Mouse (Mus musculus): ENCODE results near the gene Prdm13. TPM values are rescaled to one million over a fixed set of nuclear protein-coding genes. Genes with fewer than 3 reads are reported as not detected.

Prdm13 gene
- total and polyA plus RNA-seq, 3 experiments, result not detected

DNA sequence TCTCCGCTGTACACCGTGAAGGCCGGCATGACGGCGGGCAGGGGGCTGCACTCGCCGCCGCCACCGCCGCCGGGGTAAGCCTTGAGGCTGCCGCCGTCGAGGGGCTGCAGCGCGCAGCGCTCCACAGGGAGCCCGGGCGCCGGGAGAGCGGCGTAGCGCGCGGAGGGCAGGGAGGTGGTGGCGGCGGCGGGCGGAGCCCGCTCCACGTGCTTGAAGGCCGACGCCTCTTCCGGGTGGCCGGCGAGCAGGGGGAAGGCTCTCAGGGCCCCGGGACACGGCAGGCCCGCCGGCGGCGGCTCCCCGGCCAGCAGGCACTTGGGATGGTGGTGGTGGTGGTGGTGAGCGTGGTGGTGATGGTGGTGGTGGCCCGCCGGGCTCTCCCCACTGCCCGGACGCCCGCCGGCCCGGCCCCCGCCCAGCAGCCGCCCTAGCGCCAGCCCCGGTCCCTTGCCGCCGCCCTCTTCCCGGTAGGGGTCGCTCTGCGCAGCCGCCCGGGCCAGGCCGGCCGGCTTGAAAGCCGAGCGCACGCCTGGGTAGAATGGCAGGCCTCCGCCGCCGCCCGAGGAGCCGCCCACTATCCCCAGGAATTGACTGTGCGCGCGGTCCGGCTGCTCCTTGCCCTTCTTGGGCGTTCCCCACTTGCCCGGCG lies 6.7 kb downstream of the Prdm13 start:
- H3K9ac ChIP-seq (ENCODE audit: insufficient read depth, low read depth), result no peak overlapping the region

DNA sequence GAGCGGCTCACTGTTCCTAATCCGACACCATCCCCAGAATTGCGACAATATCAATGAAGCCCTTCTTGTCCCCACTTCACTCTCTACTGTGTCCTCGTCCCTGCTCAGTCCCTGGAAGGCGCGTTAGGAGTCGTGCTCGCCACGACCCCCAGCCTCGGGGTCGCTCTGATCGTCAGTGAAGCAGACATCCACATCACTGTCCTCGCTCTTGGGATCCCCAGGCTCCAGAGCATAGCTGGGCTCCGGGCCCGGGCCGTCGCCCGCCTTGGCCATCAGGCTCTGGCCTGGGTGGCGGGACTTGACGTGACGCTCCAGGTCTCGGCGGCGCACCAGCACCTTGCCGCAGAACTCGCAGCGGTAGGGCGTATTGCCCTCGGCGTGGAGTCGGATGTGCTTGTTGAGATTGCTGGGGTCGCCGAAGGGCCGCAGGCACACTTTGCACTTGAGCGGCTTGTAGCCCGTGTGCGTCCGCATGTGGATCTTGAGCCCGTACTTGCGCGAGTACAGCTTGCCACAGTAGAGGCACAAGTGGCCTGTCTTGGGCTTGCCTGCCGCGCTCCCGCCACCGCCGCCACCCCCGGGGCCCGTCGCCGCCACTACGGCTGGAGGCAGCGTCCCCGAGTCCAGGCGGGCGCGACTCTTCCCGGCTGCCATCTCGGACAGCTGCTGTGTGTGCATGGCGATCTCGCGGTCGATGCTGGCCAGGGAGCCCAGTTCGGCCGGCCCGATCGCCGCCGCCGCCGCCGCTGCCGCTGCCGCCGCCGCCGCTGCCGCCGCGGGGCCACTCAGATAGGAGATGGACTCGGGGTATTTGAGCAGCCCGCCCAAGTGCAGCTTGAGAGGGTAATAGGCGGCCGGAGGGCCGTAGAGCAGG lies 7.4 kb downstream of the Prdm13 start:
- no peaks in the 10 kb centered on the region for H3K36me3 ChIP-seq (replicated peaks in 1 of 2; ENCODE audit: control insufficient read depth in 1 of 2, insufficient read depth in 1 of 2, low read length in 1 of 2)
- no peak overlapping the region for H3K27ac ChIP-seq (ENCODE audit: insufficient read depth, low read depth)
- H3K9ac ChIP-seq (ENCODE audit: insufficient read depth, low read depth), result no peak overlapping the region
- no peaks in the 10 kb centered on the region for H3K79me2 ChIP-seq (replicated peaks; ENCODE audit: control insufficient read depth, extremely low read depth, insufficient read depth, poor library complexity, severe bottlenecking)
- H3K4me2 ChIP-seq (ENCODE audit: insufficient read depth, low read depth, poor library complexity, severe bottlenecking), result no peak overlapping the region
- H3K4me3 ChIP-seq (replicated peaks in 1 of 3; ENCODE audit: low read depth in 2 of 3, low read length in 2 of 3, poor library complexity in 1 of 3), result no peak overlapping the region
- no peak for TF ChIP-seq TCF12 (IDR thresholded peaks at IDR 0.05; ENCODE audit: low read depth, low read length)
- DNase-seq (ENCODE audit: extremely low read depth), result no peak
- dilution Hi-C loops (cut with MboI; ENCODE audit: extremely low pct_ligation_motif_present, extremely low pct_unique_long_range_greater_than_20kb, low sequenced_read_pairs) (no loop called here), in situ Hi-C loops (cut with MboI; ENCODE audit: low pct_ligation_motif_present, low pct_unique_long_range_greater_than_20kb, low sequenced_read_pairs) (loop anchor here (25.0 kb wide), 1 partner anchor 241 kb away; no protein-coding TSS in a partner anchor)
- H3K4me1 ChIP-seq (ENCODE audit: control insufficient read depth in 1 of 2, insufficient read depth in 2 of 2), result peaks cover 0 to 9% of the 10 kb centered on the region in 2 experiments; a peak in 2 of 4 replicates
- H3K9me3 ChIP-seq (replicated peaks; ENCODE audit: low read length), result peaks cover 17% of the 10 kb centered on the region
- H3K27me3 ChIP-seq (replicated peaks), result no peaks in the 10 kb centered on the region

More for the DNA sequence above, 6.7 kb downstream of the Prdm13 start:
- Histone ChIP-seq H3K27ac (ENCODE audit: insufficient read depth, low read depth) (no peak overlapping the region), H3K4me2 (ENCODE audit: insufficient read depth, low read depth, poor library complexity, severe bottlenecking) (no peak overlapping the region), H3K36me3 (replicated peaks in 1 of 2; ENCODE audit: control insufficient read depth in 1 of 2, insufficient read depth in 1 of 2, low read length in 1 of 2) (no peaks in the 10 kb centered on the region), H3K4me3 (replicated peaks in 1 of 3; ENCODE audit: low read depth in 2 of 3, low read length in 2 of 3, poor library complexity in 1 of 3) (no peak overlapping the region), H3K4me1 (ENCODE audit: control insufficient read depth in 1 of 2, insufficient read depth in 2 of 2) (peaks cover 0 to 6% of the 10 kb centered on the region in 2 experiments; a peak in 2 of 4 replicates), H3K79me2 (replicated peaks; ENCODE audit: control insufficient read depth, extremely low read depth, insufficient read depth, poor library complexity, severe bottlenecking) (no peaks in the 10 kb centered on the region), H3K27me3 (replicated peaks) (no peaks in the 10 kb centered on the region), H3K9me3 (replicated peaks; ENCODE audit: low read length) (peaks cover 17% of the 10 kb centered on the region)
- DNase-seq (ENCODE audit: extremely low read depth), result no peak
- TF ChIP-seq EP300 (IDR thresholded peaks at IDR 0.05; ENCODE audit: low read length) (no peak), UBTF (IDR thresholded peaks at IDR 0.05; ENCODE audit: low read depth, low read length) (no peak), USF2 (conservative IDR thresholded peaks at IDR 0.05; ENCODE audit: low read depth, low read length) (no peak), SIN3A (IDR thresholded peaks at IDR 0.05; ENCODE audit: low read length) (no peak), JUND (conservative IDR thresholded peaks at IDR 0.05; ENCODE audit: low read depth, low read length) (no peak), HCFC1 (IDR thresholded peaks at IDR 0.05; ENCODE audit: low read depth, low read length) (no peak), TBP (conservative IDR thresholded peaks at IDR 0.05; ENCODE audit: low read depth, low read length) (no peak), ZMIZ1 (IDR thresholded peaks at IDR 0.05; ENCODE audit: low read depth, low read length) (no peak), ZNF384 (IDR thresholded peaks at IDR 0.05; ENCODE audit: low read depth, low read length) (no peak)
- in situ Hi-C loops (cut with MboI; ENCODE audit: low pct_ligation_motif_present, low pct_unique_long_range_greater_than_20kb, low sequenced_read_pairs), result loop anchor here (25.0 kb wide), 1 partner anchor 242 kb away; no protein-coding TSS in a partner anchor
- dilution Hi-C loops (cut with MboI; ENCODE audit: extremely low pct_ligation_motif_present, extremely low pct_unique_long_range_greater_than_20kb, low sequenced_read_pairs), result no loop called here

DNA sequence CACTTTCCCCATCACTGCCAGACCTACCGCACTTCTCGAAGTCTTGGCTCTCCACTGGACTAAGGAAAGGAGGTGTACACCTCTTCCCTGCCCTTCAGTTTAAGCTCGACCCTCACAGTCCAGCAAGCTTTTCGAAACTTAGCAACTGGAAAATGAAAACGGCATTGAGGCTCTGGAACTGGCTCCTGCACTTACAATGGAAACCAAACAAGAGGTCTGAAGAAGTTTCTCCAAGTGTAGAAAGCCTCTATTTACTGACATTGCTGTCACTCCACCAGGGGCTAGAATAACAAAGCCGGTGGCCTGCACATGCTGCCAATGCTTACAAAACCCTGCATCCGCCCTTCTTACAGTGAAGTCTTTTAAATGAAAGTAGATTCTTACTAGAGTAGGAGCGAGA lies 11.1 kb downstream of the Prdm13 start:
- H3K4me3 ChIP-seq (replicated peaks in 1 of 3; ENCODE audit: low read depth in 2 of 3, low read length in 2 of 3, poor library complexity in 1 of 3), result no peak overlapping the region
- H3K9me3 ChIP-seq (replicated peaks; ENCODE audit: low read length), result peaks cover 15% of the 10 kb centered on the region
- TF ChIP-seq CHD2 (IDR thresholded peaks at IDR 0.05; ENCODE audit: low read length), result no peak
- no peak for TF ChIP-seq MAFK (IDR thresholded peaks at IDR 0.05; ENCODE audit: insufficient replicate concordance, low read length)
- no peak for TF ChIP-seq NRF1 (IDR thresholded peaks at IDR 0.05; ENCODE audit: low read depth, low read length)
- no peak for TF ChIP-seq ZC3H11A (IDR thresholded peaks at IDR 0.05; ENCODE audit: low read depth, low read length)
- TF ChIP-seq USF2 (conservative IDR thresholded peaks at IDR 0.05; ENCODE audit: low read depth, low read length), result no peak
- no peak for TF ChIP-seq BHLHE40 (IDR thresholded peaks at IDR 0.05; ENCODE audit: low read depth, low read length)
- TF ChIP-seq RAD21 (IDR thresholded peaks at IDR 0.05; ENCODE audit: low read depth, low read length), result no peak
- no peak for TF ChIP-seq CTCF (conservative IDR thresholded peaks at IDR 0.05 in 1 of 2, IDR thresholded peaks at IDR 0.05 in 1 of 2; ENCODE audit: low read depth in 2 of 2, low read length in 2 of 2)
- TF ChIP-seq ZKSCAN1 (IDR thresholded peaks at IDR 0.05; ENCODE audit: borderline replicate concordance, low read depth, low read length), result no peak
- no peak for TF ChIP-seq MEF2A (IDR thresholded peaks at IDR 0.05; ENCODE audit: borderline replicate concordance, low read depth, low read length)
- TF ChIP-seq NELFE (IDR thresholded peaks at IDR 0.05; ENCODE audit: low read depth, low read length), result no peak
- TF ChIP-seq SIN3A (IDR thresholded peaks at IDR 0.05; ENCODE audit: low read length), result no peak
- no peak for TF ChIP-seq MAZ (IDR thresholded peaks at IDR 0.05; ENCODE audit: low read depth, low read length)
- no peak for TF ChIP-seq GABPA (IDR thresholded peaks at IDR 0.05; ENCODE audit: insufficient replicate concordance, low read depth, low read length)
- no peak for TF ChIP-seq CHD1 (IDR thresholded peaks at IDR 0.05; ENCODE audit: low read depth, low read length)
- no peak overlapping the region for H3K9ac ChIP-seq (ENCODE audit: insufficient read depth, low read depth)
- no peaks in the 10 kb centered on the region for H3K27me3 ChIP-seq (replicated peaks)
- no peaks in the 10 kb centered on the region for H3K79me2 ChIP-seq (replicated peaks; ENCODE audit: control insufficient read depth, extremely low read depth, insufficient read depth, poor library complexity, severe bottlenecking)
- in situ Hi-C loops (cut with MboI; ENCODE audit: low pct_ligation_motif_present, low pct_unique_long_range_greater_than_20kb, low sequenced_read_pairs) (loop anchor here (25.0 kb wide), 1 partner anchor 237 kb away; no protein-coding TSS in a partner anchor), dilution Hi-C loops (cut with MboI; ENCODE audit: extremely low pct_ligation_motif_present, extremely low pct_unique_long_range_greater_than_20kb, low sequenced_read_pairs) (no loop called here)
- DNase-seq (ENCODE audit: extremely low read depth), result no peak
- no peak overlapping the region for H3K27ac ChIP-seq (ENCODE audit: insufficient read depth, low read depth)
- peaks cover 0 to 16% of the 10 kb centered on the region in 2 experiments; a peak in 2 of 4 replicates for H3K4me1 ChIP-seq (ENCODE audit: control insufficient read depth in 1 of 2, insufficient read depth in 2 of 2)
- H3K4me2 ChIP-seq (ENCODE audit: insufficient read depth, low read depth, poor library complexity, severe bottlenecking), result peak overlapping the region; percentile 89; the same call in 1 of the 2 replicates
- H3K36me3 ChIP-seq (replicated peaks in 1 of 2; ENCODE audit: control insufficient read depth in 1 of 2, insufficient read depth in 1 of 2, low read length in 1 of 2), result no peaks in the 10 kb centered on the region
